8 mouse cellular contexts compared by ENCODE assay signal in the genomic region with DNA sequence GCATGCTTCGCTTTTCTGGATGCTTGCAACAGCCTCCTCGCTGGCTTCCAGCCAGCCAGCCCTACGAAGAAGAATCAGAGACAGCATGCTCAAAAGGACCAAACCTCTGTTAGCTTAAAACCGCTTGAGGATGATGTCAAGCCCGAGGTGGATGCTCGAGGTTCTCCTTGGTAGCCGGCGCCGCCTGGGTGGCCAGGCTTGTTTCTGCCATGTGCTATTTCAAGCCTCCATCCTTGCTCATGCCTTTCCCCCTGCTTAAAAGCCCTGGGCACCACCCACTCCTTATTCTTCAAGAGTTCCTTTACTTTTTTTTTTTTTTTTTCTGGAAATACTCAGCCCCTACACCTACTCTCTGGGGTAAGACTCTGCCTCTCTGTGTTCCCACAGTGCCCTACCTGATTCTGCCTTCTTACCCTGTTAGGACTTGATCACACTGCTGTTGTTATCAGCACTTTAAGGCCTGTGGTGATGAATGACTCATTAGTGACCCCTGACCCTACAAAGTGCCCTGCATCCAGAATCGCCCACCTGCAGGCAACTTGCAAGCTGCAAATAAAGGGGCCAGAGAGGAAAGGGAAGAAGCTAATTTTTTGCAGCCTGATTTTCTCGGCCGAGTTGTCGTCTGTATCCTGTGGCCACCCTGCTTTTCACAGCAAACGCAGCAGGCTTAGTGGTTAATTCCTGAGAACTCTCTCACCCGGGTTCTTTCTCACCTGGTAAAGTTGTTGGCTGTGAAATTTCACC. TPM values are rescaled to one million over a fixed set of nuclear protein-coding genes. Genes with fewer than 3 reads are reported as not detected.
DNase-seq lines count a peak whose midpoint lies in the region; ATAC-seq and TF ChIP-seq lines count a peak whose summit lies in the region.

No protein-coding gene starts in this region.

- peak overlapping the region; percentile 19; the same call in 1 of the 2 replicates for H3K4me3 ChIP-seq in lung, embryonic 14.5 days (ENCODE audit: low read depth, low read length)
- peak overlapping the region; percentile 30 to 31 for H3K4me3 ChIP-seq in heart, embryonic 14.5 days (ENCODE audit: control insufficient read depth in 1 of 2, insufficient read depth in 1 of 2, low read depth in 1 of 2, low read length in 2 of 2)
- peak overlapping the region; percentile 22 for H3K4me3 ChIP-seq in midbrain, embryonic 14.5 days (replicated peaks; ENCODE audit: low read depth, low read length)

- H3K27ac ChIP-seq in lung, embryonic 14.5 days (ENCODE audit: low read depth), result no peak overlapping the region
- H3K27ac ChIP-seq in heart, embryonic 14.5 days (replicated peaks in 1 of 2; ENCODE audit: control insufficient read depth in 1 of 2, insufficient read depth in 1 of 2, low read depth in 2 of 2, low read length in 2 of 2), result no peak overlapping the region
- H3K27ac ChIP-seq in midbrain, embryonic 14.5 days (replicated peaks; ENCODE audit: low read depth, low read length), result no peak overlapping the region

- no peaks in the 10 kb centered on the region for H3K9me3 ChIP-seq in lung, embryonic 14.5 days (ENCODE audit: low read depth, low read length)
- no peaks in the 10 kb centered on the region for H3K9me3 ChIP-seq in heart, embryonic 14.5 days (ENCODE audit: control insufficient read depth, low read length)
- H3K9me3 ChIP-seq in midbrain, embryonic 14.5 days (ENCODE audit: control insufficient read depth, low read length), result no peaks in the 10 kb centered on the region

- no peaks in the 10 kb centered on the region; the same call in 1 of the 2 replicates for H3K4me1 ChIP-seq in lung, embryonic 14.5 days (ENCODE audit: insufficient read depth)
- H3K4me1 ChIP-seq in heart, embryonic 14.5 days (ENCODE audit: control insufficient read depth in 2 of 2, insufficient read depth in 2 of 2, low read length in 2 of 2), result peaks cover 12 to 21% of the 10 kb centered on the region in 2 experiments
- peaks cover 30% of the 10 kb centered on the region; the same call in 1 of the 2 replicates for H3K4me1 ChIP-seq in midbrain, embryonic 14.5 days (ENCODE audit: control insufficient read depth, insufficient read depth, low read length)

- TF ChIP-seq CTCF in lung, embryonic 14.5 days (IDR thresholded peaks at IDR 0.05; ENCODE audit: low read depth), result no peak

- DNase-seq in lung, embryonic 14.5 days, result peak; percentile 88
- no peak for DNase-seq in lung, adult 18-20 months
- peak; percentile 72 for DNase-seq in embryo, embryonic 10.5 days (ENCODE audit: low spot score)
- peak; percentile 50 to 63 for DNase-seq in kidney, postnatal 4 days
- peak; percentile 79 for DNase-seq in midbrain, embryonic 14.5 days
- no peak for DNase-seq in spleen, postnatal 14 days (ENCODE audit: low spot score in 2 of 2)
- no peak for DNase-seq in ovary, adult 18-20 months (ENCODE audit: low spot score)

- H3K4me2 ChIP-seq in lung, embryonic 14.5 days, result peak overlapping the region; percentile 59
- H3K4me2 ChIP-seq in heart, embryonic 14.5 days (ENCODE audit: low read length), result peak overlapping the region; percentile 59
- H3K4me2 ChIP-seq in midbrain, embryonic 14.5 days (ENCODE audit: low read length), result peak overlapping the region; percentile 56

- no peak overlapping the region for H3K9ac ChIP-seq in lung, embryonic 14.5 days
- peak overlapping the region; percentile 28; the same call in 1 of the 2 replicates for H3K9ac ChIP-seq in heart, embryonic 14.5 days (ENCODE audit: low read length)
- peak overlapping the region; percentile 34; the same call in 1 of the 2 replicates for H3K9ac ChIP-seq in midbrain, embryonic 14.5 days (replicated peaks; ENCODE audit: low read length)

- no peak; the same call in 1 of the 2 replicates for ATAC-seq in lung, embryonic 14.5 days (ENCODE audit: insufficient read depth)
- ATAC-seq in heart, embryonic 14.5 days (ENCODE audit: insufficient number of reproducible peaks, insufficient read depth, low FRiP score, low read depth), result no peak
- ATAC-seq in midbrain, embryonic 14.5 days (ENCODE audit: low FRiP score, low TSS enrichment), result no peak

- no peaks in the 10 kb centered on the region for H3K27me3 ChIP-seq in lung, embryonic 14.5 days (ENCODE audit: insufficient read depth, low read length)
- H3K27me3 ChIP-seq in heart, embryonic 14.5 days (ENCODE audit: control insufficient read depth, insufficient read depth, low read length), result no peaks in the 10 kb centered on the region
- H3K27me3 ChIP-seq in midbrain, embryonic 14.5 days (ENCODE audit: control insufficient read depth, insufficient read depth, low read length), result no peaks in the 10 kb centered on the region

- WGBS in lung, embryonic 14.5 days, result 11% methylated on average over 15 of the region's 15 CpGs
- WGBS in heart, embryonic 14.5 days, result 14% methylated on average over 15 of the region's 15 CpGs
- 9% methylated on average over 15 of the region's 15 CpGs for WGBS in midbrain, embryonic 14.5 days

- H3K36me3 ChIP-seq in lung, embryonic 14.5 days (ENCODE audit: insufficient read depth), result no peaks in the 10 kb centered on the region
- H3K36me3 ChIP-seq in heart, embryonic 14.5 days (ENCODE audit: control insufficient read depth, insufficient read depth, low read length), result no peaks in the 10 kb centered on the region
- no peaks in the 10 kb centered on the region for H3K36me3 ChIP-seq in midbrain, embryonic 14.5 days (ENCODE audit: control insufficient read depth, insufficient read depth, low read length)

RNA-seq across cellular contexts. Expression of gene Optc, which starts 52.4 kb away (rescaled TPM):
- 0.62 and 1.0 TPM in 2 replicates for polyA plus RNA-seq in lung, embryonic 14.5 days (2014; fragmentation: Nextera tagmentation; extraction: Ambion mirVana)
- 0.40 and 0.47 TPM in 2 replicates for polyA plus RNA-seq in heart, embryonic 14.5 days (2014; fragmentation: Nextera tagmentation; extraction: Ambion mirVana)
- 3.5 and 4.5 TPM in 2 replicates for polyA plus RNA-seq in midbrain, embryonic 14.5 days (2014; fragmentation: Nextera tagmentation; extraction: Ambion mirVana)

RNA-seq across cellular contexts. Expression of gene Atp2b4, which starts 54.6 kb away (rescaled TPM):
- 11.2 and 12.7 TPM in 2 replicates for polyA plus RNA-seq in lung, embryonic 14.5 days (2014; fragmentation: Nextera tagmentation; extraction: Ambion mirVana)
- polyA plus RNA-seq in heart, embryonic 14.5 days (2014; fragmentation: Nextera tagmentation; extraction: Ambion mirVana), result 18.7 and 21.3 TPM in 2 replicates
- polyA plus RNA-seq in midbrain, embryonic 14.5 days (2014; fragmentation: Nextera tagmentation; extraction: Ambion mirVana), result 14.1 and 15.6 TPM in 2 replicates

Comparison
In these comparisons a context has a peak if more than half of its experiments do, and no peak if none do; other contexts are left out.
1. DNase-seq: peak in lung, embryonic 14.5 days (single experiment), embryo, embryonic 10.5 days (single experiment), kidney, postnatal 4 days (2 of 2) and midbrain, embryonic 14.5 days (single experiment); none in lung, adult 18-20 months (0 of 2), spleen, postnatal 14 days (0 of 2) and ovary, adult 18-20 months (single experiment).
2. Peak in every context shown above with its lines, with median percentiles within 50 percentile points of each other: H3K4me2 ChIP-seq and H3K4me3 ChIP-seq.